Mouse (Mus musculus) stomach, embryonic 16.5 days (tissue): ENCODE measurements around the gene Dync1h1. TPM values are rescaled to one million over a fixed set of nuclear protein-coding genes. Genes with fewer than 3 reads are reported as not detected.

ENCODE experiments used
- ATAC-seq: fragments of 200-750 bp; cut with Nextera tagmentation; 2 replicates; pipeline ENCODE4 v1.8.0; 2017; ENCODE audit warnings: moderate number of reproducible peaks, moderate TSS enrichment; ENCODE audit not compliant: insufficient read depth, low FRiP score
- H3K27ac ChIP-seq: fragments of 300-500 bp; sonication (generic); 2 replicates; pipeline ENCODE4 v1.5.1; 2014; ENCODE audit warnings: low read length
- H3K27me3 ChIP-seq: fragments of 300-500 bp; sonication (generic); 2 replicates; pipeline ENCODE4 v1.6.1; 2014; ENCODE audit warnings: low read length, control low read depth, mixed read lengths; ENCODE audit not compliant: control insufficient read depth, insufficient read depth
- H3K36me3 ChIP-seq: fragments of 300-500 bp; sonication (generic); 2 replicates; pipeline ENCODE4 v1.6.1; 2014; ENCODE audit warnings: low read length; ENCODE audit not compliant: control insufficient read depth, insufficient read depth
- H3K4me1 ChIP-seq: fragments of 300-500 bp; sonication (generic); 2 replicates; pipeline ENCODE4 v1.6.1; 2014; ENCODE audit warnings: low read length, control low read depth, mixed read lengths; ENCODE audit not compliant: control insufficient read depth, insufficient read depth
- H3K4me2 ChIP-seq: fragments of 300-500 bp; sonication (generic); 2 replicates; pipeline ENCODE4 v1.6.1; 2014; ENCODE audit warnings: low read depth, low read length, mixed read lengths
- H3K4me3 ChIP-seq: fragments of 300-500 bp; sonication (generic); replicated peaks from 2 replicates; pipeline ENCODE4 v1.5.1; 2014; ENCODE audit warnings: mild to moderate bottlenecking, low read length
- H3K9ac ChIP-seq: fragments of 300-500 bp; sonication (generic); 2 replicates; pipeline ENCODE4 v1.6.1; 2014; ENCODE audit warnings: low read length
- H3K9me3 ChIP-seq: fragments of 300-500 bp; sonication (generic); replicated peaks from 2 replicates; pipeline ENCODE4 v1.6.1; 2016; ENCODE audit warnings: low read length, control low read depth; ENCODE audit not compliant: control insufficient read depth
- WGBS: fragments of 180-500 bp; shearing (Covaris S2); extraction: QIAGEN DNeasy Blood & Tissue Kit; methylation state at CpG from one replicate; pipeline ENCODE4 v1.1.7; 2014; 5-methylcytosine and 5-hydroxymethylcytosine counted together
- polyA plus RNA-seq: library from polyadenylated mRNA; unstranded; fragments of >200 nt; fragmentation: Nextera tagmentation; extraction: Ambion mirVana; gene quantifications from 2 replicates; pipeline ENCODE4 v1.2.1, GENCODE M21; 2015

The Dync1h1 gene
- polyA plus RNA-seq, 1 experiment from 2014 or later = 44.5 TPM

- H3K27ac ChIP-seq = no peak overlapping the region
- 93% methylated on average over 12 of the region's 12 CpGs for WGBS
- no peak overlapping the region for H3K4me3 ChIP-seq
- ATAC-seq = no peak
- no peaks in the 10 kb centered on the region for H3K4me1 ChIP-seq
- H3K9me3 ChIP-seq = no peaks in the 10 kb centered on the region
- H3K27me3 ChIP-seq = no peaks in the 10 kb centered on the region
- H3K4me2 ChIP-seq = no peak overlapping the region
- no peak overlapping the region for H3K9ac ChIP-seq
- peaks cover 71% of the 10 kb centered on the region for H3K36me3 ChIP-seq
These were observed 35.0 kb downstream of the Dync1h1 start for GRCm38 (mm10) chr12:110636293-110636692.

- no peak overlapping the region for H3K27ac ChIP-seq
- ATAC-seq = no peak
These were observed 36.4 kb downstream of the Dync1h1 start for GRCm38 (mm10) chr12:110637507-110638114.

GRCm38 (mm10) chr12:110650241-110650641 is 49.0 kb downstream of the Dync1h1 start:
- no peaks in the 10 kb centered on the region for H3K4me1 ChIP-seq
- H3K36me3 ChIP-seq = peaks cover 66% of the 10 kb centered on the region
- H3K4me3 ChIP-seq = no peak overlapping the region
- WGBS = 71% methylated on average over 8 of the region's 8 CpGs
- no peaks in the 10 kb centered on the region for H3K27me3 ChIP-seq
- H3K9ac ChIP-seq = no peak overlapping the region
- H3K27ac ChIP-seq = no peak overlapping the region
- no peaks in the 10 kb centered on the region for H3K9me3 ChIP-seq
- ATAC-seq = no peak
- H3K4me2 ChIP-seq = no peak overlapping the region

More at GRCm38 (mm10) chr12:110637507-110638114, 36.4 kb downstream of the Dync1h1 start:
- Histone ChIP-seq H3K36me3 (peaks cover 76% of the 10 kb centered on the region), H3K27me3 (no peaks in the 10 kb centered on the region), H3K9ac (no peak overlapping the region), H3K4me2 (no peak overlapping the region), H3K4me1 (no peaks in the 10 kb centered on the region), H3K9me3 (no peaks in the 10 kb centered on the region), H3K4me3 (no peak overlapping the region)
- WGBS = 91% methylated on average over 13 of the region's 13 CpGs

GRCm38 (mm10) chr12:110651464-110651863 is 50.2 kb downstream of the Dync1h1 start:
- WGBS = 95% methylated on average over 17 of the region's 17 CpGs
- H3K9me3 ChIP-seq = no peaks in the 10 kb centered on the region
- no peaks in the 10 kb centered on the region for H3K4me1 ChIP-seq
- H3K27me3 ChIP-seq = no peaks in the 10 kb centered on the region
- no peak for ATAC-seq
- H3K4me2 ChIP-seq = no peak overlapping the region
- no peak overlapping the region for H3K27ac ChIP-seq
- H3K4me3 ChIP-seq = no peak overlapping the region
- peaks cover 76% of the 10 kb centered on the region for H3K36me3 ChIP-seq
- H3K9ac ChIP-seq = no peak overlapping the region

- H3K4me1 ChIP-seq = no peaks in the 10 kb centered on the region
- WGBS = 93% methylated on average over 14 of the region's 14 CpGs
- no peak overlapping the region for H3K4me3 ChIP-seq
- H3K9ac ChIP-seq = no peak overlapping the region
- no peaks in the 10 kb centered on the region for H3K27me3 ChIP-seq
- no peak for ATAC-seq
- no peak overlapping the region for H3K4me2 ChIP-seq
- H3K27ac ChIP-seq = no peak overlapping the region
- peaks cover 67% of the 10 kb centered on the region for H3K36me3 ChIP-seq
- H3K9me3 ChIP-seq = no peaks in the 10 kb centered on the region
These were observed 60.5 kb downstream of the Dync1h1 start for GRCm38 (mm10) chr12:110661746-110662145.

DNA sequence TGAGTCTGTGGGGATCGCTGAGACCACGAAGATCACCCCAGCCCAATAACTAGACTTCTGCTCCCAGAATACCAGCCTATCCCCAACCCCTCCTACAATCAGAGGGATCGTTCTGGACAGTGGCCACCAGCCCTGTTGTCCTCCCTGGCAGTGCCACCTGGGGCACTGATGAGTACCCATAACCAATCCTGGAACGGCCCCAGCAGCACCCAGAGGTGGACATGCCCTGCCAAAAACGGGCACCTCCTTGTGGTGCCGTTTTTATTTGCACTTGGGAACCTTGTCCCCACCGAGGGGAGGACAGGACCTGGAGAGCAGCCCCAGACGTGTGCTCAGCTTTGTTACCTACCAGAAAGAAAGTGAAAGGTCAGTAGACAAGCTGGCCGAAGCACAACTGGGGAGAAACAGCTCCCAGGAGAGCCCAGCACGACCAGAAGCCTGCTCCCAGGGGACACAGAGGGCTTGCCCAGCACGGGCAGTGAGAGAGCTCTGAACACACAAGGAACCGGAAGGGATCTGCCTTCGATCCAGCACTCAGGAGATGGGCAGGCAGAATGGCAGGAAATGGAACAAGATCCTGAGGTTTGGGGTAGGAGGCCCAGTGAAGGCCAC is 66.3 kb downstream of the Dync1h1 start:
- Histone ChIP-seq H3K27ac (no peak overlapping the region), H3K4me2 (no peak overlapping the region), H3K27me3 (no peaks in the 10 kb centered on the region), H3K9ac (no peak overlapping the region), H3K4me3 (no peak overlapping the region), H3K36me3 (peaks cover 34% of the 10 kb centered on the region), H3K9me3 (no peaks in the 10 kb centered on the region), H3K4me1 (no peaks in the 10 kb centered on the region)
- WGBS = 87% methylated on average over 13 of the region's 13 CpGs
- ATAC-seq = peak; percentile 23; the same call in 1 of the 2 replicates

DNA sequence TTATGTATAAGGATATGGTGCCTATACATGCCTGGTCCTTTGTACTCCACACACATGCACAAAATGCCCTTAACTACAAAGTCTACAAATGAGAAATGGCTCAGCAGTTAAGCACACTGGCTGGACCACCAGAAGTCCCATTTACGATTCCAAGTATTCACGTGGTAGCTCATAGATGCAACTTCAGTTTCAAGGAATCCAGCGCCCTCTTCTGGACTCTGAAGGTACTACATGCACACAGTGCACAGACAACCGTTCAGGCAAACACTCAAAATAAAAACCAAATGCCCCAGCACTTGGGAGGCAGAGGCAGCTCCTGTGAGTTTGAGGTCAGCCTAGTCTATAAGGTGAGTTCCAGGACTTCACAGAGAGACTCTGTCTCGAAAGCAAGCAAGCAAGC is 73.0 kb downstream of the Dync1h1 start:
- ATAC-seq = no peak
- WGBS = 53% methylated on average over 5 of the region's 5 CpGs

DNA sequence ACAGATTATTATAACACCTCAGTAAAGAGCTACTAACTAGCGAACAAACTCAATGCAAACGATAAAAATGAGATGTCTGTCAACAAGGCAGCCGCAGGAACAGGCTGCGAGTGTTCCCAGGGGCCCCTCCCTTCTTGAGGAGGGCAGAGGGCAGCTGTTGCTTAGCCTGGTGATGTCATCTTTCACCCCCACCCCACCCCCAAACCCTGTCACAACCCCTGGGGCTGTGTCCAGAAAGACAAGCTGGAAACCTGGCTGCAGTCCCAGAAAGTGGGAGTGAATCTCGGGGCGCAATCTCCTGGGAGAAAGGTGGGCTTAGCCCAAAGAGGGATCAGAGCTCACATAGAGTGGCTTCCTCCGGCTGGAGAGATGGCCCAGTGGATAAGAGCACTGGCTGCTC is 79.9 kb downstream of the Dync1h1 start:
- no peak overlapping the region for H3K27ac ChIP-seq
- no peak overlapping the region for H3K4me3 ChIP-seq
- no peaks in the 10 kb centered on the region for H3K36me3 ChIP-seq
- H3K27me3 ChIP-seq = no peaks in the 10 kb centered on the region
- peak; percentile 57 for ATAC-seq
- peaks cover 4% of the 10 kb centered on the region for H3K4me1 ChIP-seq
- no peak overlapping the region for H3K9ac ChIP-seq
- H3K9me3 ChIP-seq = no peaks in the 10 kb centered on the region
- WGBS = 27% methylated on average over 7 of the region's 7 CpGs
- H3K4me2 ChIP-seq = no peak overlapping the region

More for the DNA sequence above, 73.0 kb downstream of the Dync1h1 start:
- Histone ChIP-seq H3K4me1 (no peaks in the 10 kb centered on the region), H3K4me3 (no peak overlapping the region), H3K27me3 (no peaks in the 10 kb centered on the region), H3K27ac (no peak overlapping the region), H3K9me3 (no peaks in the 10 kb centered on the region), H3K9ac (no peak overlapping the region), H3K36me3 (peaks cover 3% of the 10 kb centered on the region; the same call in 1 of the 2 replicates), H3K4me2 (no peak overlapping the region)

- Histone ChIP-seq H3K9ac (no peak overlapping the region), H3K4me2 (no peak overlapping the region), H3K4me3 (no peak overlapping the region), H3K4me1 (peaks cover 4% of the 10 kb centered on the region), H3K9me3 (no peaks in the 10 kb centered on the region), H3K27ac (no peak overlapping the region), H3K36me3 (no peaks in the 10 kb centered on the region), H3K27me3 (no peaks in the 10 kb centered on the region)
- WGBS = 66% methylated on average over 3 of the region's 3 CpGs
- no peak for ATAC-seq
These were observed 80.6 kb downstream of the Dync1h1 start for GRCm38 (mm10) chr12:110681878-110682277.
